Mouse (Mus musculus): ENCODE data around the gene Lamb3. TPM values are rescaled to one million over a fixed set of nuclear protein-coding genes. Genes with fewer than 3 reads are reported as not detected.
"Not testable (repeated sequence)": the region's sequence is repeated elsewhere in the genome, so short reads cannot be mapped to it uniquely, and the experiment has no call there.

Gene Lamb3
- total RNA-seq, 2 experiments from 2014 or later: 1.4 to 1.7 TPM

DNA sequence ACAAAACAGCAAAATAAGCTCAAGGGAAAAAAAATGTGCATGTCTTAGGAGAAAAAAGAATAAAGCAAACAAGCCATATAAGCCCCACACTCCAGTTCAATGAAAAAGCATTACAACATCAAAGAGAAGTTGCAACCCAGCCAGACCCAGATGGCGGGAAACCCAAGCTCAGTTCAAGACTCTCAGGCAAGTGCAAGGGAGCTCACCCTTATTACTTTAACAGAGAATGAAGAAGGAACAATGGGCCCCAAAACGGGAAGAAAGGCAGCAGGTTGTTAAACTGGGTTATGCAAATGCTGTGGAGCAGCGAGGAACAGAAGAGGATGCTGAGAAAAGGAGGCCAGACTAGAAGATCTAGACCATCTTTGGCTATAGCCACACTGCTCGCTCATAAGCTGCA, 35.4 kb downstream of the Lamb3 start:
- DNase-seq (ENCODE audit: low spot score in 2 of 2): no peak

DNA sequence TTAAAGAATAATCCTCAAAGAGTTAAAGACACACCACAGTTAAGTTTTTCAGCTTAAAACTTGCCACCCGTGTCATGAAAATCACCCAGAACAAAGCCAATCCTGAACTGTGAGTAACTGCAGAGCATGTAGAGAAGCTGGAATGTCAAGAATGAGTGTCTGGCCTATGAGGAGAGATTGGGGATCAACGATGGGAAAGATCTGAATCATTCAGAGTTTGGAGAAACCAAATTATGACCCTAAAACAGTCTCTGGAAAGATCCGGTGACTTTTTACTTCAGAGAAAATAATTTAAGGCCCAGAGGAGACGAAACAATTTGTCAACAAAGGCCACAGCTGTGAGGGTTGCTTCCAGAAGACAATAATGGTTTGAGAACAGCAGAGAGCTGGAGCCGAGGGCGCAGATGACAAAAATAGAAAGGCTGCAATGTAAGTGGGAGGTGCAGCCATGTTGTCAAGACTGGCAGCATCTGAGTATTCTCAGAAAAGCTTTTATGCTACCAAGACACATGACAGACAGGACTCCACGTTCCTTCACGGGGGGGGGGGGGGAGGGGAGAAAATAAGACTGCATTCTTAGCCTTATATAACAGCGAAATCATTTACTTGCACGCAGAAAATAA, 36.2 kb downstream of the Lamb3 start:
- no peak for DNase-seq (ENCODE audit: low spot score in 2 of 2)

DNA sequence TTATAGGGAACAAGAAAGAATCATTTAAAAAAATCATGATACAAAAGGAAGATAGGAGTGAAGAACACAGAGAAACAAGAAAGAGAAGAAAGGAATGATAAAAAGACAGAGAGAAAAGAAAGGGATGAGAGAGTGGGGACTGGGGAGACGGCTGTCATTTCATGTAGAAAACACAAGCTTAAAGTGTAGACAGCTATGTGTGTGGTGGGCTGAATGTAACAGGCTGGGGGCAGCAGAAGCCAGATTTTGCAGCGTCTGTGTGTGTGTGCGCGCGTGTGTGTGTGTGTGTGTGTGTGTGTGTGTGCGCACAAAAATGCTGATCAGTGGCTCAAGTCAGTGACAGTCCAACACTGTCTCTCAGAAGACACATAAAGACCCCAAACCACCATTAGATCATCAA, 36.7 kb downstream of the Lamb3 start:
- DNase-seq (ENCODE audit: low spot score in 2 of 2): no peak

DNA sequence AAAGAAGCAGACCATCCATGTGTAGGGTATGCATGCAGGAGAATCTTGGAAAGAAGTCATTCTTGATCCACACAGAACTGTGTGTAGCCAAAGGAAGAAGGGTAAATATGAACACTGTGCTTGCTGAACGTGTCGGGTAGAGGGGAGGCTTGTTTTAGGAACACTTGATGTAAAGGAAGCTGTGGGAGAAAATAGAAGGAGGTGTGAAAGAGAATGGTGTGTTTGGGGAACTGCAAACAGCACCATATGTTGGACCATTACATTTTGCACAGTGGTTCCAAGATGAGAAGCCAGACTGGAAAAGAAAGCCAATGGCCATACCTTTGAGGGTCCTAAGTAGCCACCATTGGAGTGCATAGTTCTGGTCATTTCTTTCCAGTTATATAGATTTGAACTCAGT, 42.5 kb downstream of the Lamb3 start:
- DNase-seq (ENCODE audit: low spot score in 2 of 2): no peak

DNA sequence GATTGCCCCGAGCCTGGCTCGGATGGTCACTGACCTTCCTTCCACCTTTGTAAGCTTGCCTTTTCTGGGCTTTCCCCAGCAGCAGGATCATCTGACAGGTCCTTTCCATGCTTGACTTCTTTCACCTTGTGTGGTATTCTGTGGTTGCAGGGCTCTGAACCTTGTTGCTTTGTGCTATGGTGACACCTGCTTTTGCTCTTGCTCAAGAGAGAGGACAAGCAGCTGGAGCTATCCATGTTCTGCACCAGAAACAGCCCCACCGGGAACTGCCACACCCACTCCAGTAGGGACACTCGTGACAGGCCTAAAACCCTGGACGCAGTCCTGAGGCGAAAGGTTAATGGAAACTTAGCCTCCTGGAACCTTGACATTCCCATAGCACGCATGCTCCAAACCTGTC, 43.9 kb downstream of the Lamb3 start:
- no peak for DNase-seq (ENCODE audit: low spot score in 2 of 2)

- no peak for DNase-seq (ENCODE audit: low spot score in 2 of 2)
Observed at GRCm38 (mm10) chr1:193252616-193253015, 45.1 kb downstream of the Lamb3 start.

- DNase-seq (ENCODE audit: low spot score in 2 of 2): not testable (repeated sequence)
Observed at GRCm38 (mm10) chr1:193253895-193254294, 46.4 kb downstream of the Lamb3 start.

- no peak for DNase-seq (ENCODE audit: low spot score in 2 of 2)
Observed at GRCm38 (mm10) chr1:193255032-193255431, 47.5 kb downstream of the Lamb3 start.

GRCm38 (mm10) chr1:193255488-193256288, 48.2 kb downstream of the Lamb3 start:
- peak in 1 of 2 experiments; percentile 54 for DNase-seq (ENCODE audit: low spot score in 2 of 2)

- DNase-seq (ENCODE audit: low spot score in 2 of 2): no peak
Observed at GRCm38 (mm10) chr1:193256289-193256577, 48.7 kb downstream of the Lamb3 start.

DNA sequence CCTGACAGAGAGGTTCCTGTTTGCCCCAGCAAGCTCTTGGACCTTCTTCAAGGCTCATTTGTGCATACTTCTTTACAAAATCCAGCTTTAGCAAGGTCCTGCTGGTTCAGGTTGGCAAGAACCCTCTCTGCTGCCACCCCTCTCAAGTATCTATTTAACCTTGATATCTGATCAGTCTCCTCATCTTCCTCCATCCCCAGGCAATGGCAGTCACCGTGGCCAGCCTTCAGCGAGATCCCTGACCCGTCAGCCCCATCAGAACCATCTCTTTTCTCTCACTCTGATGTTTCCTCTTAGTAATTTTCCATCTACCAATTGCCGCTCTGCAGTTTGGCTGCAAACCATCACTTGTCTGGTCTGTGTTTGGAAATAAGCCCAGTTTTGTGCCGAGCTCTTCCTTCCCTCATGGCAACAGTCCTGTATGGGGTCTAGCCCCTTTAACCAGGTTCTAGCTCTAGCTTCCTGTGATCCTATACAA, 49.2 kb downstream of the Lamb3 start:
- DNase-seq (ENCODE audit: low spot score in 2 of 2): no peak

- DNase-seq (ENCODE audit: low spot score in 2 of 2): no peak
Observed at GRCm38 (mm10) chr1:193259559-193259958, 52.1 kb downstream of the Lamb3 start.

DNA sequence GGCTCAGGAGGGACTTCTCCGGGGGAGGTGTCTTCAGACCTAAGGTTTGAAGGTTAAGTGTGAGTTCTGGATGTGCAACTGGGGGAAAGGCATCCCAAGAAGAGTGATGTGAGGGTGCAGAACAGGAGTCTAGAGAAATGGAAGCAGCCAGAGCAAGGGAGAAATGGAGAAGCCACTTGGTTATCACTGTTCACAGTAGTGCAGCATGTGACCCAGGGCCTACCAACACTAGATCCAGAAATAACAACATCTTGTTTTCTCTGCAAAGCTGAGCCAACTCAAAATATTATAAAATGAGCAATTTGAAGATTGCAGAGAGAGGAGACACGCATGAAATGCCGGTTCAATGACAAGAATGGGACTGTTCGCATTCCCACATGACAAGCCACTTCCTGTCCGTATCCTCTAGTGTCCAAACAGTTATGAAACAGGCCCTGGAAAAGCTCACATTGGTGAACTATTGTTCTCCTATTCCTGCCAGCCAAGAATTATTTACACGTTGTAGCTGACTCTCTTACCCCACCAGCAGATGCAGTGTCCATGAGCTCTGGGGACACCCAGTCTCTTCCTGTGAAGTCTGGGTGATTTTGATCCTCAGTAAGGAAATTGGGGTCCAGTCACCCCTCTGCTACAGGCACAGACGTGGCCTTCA, 54.5 kb downstream of the Lamb3 start:
- DNase-seq (ENCODE audit: low spot score in 2 of 2): no peak

DNA sequence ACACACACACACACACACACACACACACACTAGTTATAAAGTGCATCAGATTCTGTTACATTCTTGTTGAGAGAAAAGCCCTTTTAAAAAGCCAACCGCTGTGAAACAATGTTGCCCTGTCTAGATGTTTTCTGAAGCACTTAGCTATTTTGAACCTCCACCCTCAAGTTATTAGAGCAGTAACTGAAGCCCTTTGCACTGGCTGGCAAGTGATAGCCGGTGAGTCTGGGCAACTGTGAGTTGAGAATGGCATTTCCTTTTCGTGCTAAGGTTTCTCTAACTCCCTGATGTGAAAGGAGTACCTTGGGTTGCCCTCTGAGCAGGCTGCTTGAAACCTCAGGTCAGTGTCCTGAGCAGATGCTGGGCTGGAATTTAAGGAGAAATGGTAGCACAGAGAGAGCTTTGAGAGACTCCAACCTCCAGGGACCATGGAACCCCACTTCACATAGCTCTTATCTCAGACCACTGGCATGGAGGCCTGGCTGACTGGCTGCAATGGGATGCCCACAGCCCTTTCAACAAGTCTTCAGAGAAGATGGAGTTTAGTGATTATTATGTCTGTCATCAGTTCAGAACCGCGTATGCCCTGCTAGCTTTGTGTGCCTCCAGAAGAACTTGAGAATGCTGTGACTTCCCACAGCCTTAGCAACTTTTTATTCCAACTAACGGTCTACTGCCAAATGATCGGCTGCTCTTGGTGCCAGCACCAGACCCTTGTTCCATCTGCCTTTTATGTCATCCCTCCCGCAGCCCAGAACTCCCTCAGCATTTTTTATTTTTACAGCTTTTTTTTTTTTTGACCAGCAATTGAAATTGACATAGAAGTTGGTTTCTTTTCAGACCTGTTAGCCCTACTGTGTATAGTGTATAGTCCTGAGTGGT, 55.8 kb downstream of the Lamb3 start:
- DNase-seq (ENCODE audit: low spot score in 2 of 2): no peak

- DNase-seq (ENCODE audit: low spot score in 2 of 2): no peak
Observed at GRCm38 (mm10) chr1:193263955-193264598, 56.6 kb downstream of the Lamb3 start, which contains the start of gene Hsd11b1. Gene Hsd11b1, minus strand, starts transcription at chr1:193264075.

GRCm38 (mm10) chr1:193265734-193266133, 58.2 kb downstream of the Lamb3 start:
- no peak for DNase-seq (ENCODE audit: low spot score in 2 of 2)

DNA sequence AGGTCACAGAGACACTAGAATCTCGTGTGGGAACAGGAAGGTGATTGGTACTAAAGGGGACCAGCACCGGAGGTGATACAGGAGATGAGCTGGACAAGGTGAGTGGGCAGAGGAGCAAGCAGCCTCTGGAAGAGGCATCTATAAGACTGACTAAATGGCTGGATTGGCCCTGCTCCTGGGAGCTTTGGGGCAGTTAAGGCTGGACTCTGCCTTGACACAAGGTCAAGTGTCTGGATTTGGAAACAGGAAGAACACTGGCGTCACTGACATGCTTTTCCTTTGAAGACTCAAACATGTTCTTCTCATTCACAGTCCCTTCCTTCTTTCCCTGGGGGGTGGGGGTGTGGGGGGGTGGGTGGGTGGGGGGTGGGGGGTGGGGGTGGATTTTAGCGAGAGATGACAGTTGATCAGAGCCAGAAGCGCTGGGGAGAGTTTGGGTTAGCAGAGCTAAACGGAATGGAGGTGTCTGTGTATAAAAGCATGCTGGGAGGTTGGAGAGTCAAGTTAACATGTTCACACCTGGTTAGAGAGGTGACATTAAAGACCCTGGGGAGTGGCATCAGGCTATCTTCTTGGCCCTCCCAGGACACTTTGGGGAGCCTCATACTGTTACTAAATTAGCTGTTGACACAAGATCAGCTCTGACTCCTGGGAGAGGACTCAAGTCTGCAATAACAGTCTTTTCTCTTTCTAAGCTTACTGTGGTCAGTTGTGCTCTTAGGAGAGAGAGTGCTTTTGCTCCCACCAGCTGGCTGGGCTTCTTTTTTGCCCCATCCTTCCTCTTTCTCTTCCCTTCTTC, 63.7 kb downstream of the Lamb3 start:
- no peak for DNase-seq (ENCODE audit: low spot score in 2 of 2)

DNA sequence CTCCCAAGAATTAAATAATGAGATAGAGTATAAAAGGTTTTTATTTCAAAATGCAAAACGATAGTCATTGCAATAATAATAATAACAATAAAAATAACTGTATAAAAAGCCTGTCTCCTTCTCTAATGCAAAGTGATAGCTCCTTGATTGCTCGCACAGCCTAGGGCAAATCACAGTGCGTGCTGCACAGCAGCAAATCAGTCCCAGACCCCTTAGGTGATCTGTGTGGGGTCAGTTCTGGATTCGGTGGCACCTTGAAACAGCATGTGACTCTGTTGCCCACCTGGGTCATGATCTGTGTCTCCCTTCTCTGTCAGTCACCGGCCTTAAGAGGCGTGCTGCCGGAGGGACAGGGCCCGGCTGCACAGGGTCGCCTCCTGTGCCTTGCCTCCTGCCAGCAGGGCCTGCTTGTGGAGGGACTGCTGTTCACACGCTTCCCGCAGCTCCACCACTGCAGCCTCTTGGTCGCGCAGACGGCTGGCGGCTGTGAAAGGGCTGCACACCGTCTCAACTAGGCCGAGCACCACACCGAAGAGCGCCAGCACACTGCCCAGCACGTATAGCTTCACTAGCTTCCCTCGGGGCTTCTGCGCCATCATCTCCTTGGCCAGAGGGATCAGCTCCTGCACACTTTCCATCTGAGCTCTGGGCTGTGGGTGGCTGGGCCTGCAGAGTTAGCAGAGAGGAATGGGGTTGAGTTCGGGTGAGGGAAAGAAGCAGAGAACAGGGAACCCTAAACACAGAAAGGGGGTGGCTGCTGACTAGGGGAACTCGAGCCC, 64.8 kb downstream of the Lamb3 start:
- DNase-seq (ENCODE audit: low spot score in 2 of 2): peak in 1 of 2 experiments; percentile 10
